Mouse (Mus musculus) cerebellum, adult 2 months (tissue): ENCODE measurements at regions not wholly inside any gene's neighbourhood (a gene's known extent, or its start where the extent isn't known, plus 50 kb on each side); places are given as distances from the start of the nearest gene placed in this dataset.

Experiments used
- CTCF ChIP-seq: fragments of 200-500 bp; IDR thresholded peaks from 2 replicates; pipeline ENCODE4 v1.5.1; 2011; ENCODE audit warnings: low read depth, mild to moderate bottlenecking, control low read depth, low read length, moderate library complexity, borderline replicate concordance; ENCODE audit not compliant: insufficient read depth
- POLR2A ChIP-seq: fragments of 200-500 bp; IDR thresholded peaks from 2 replicates; pipeline ENCODE4 v1.6.1; 2011; ENCODE audit warnings: low read length, control low read depth, borderline replicate concordance; ENCODE audit not compliant: insufficient read depth

GRCm38 (mm10) chr1:152229709-152230108, 139.8 kb upstream of the 1700025G04Rik start:
- TF ChIP-seq CTCF, result no peak
- no peak for TF ChIP-seq POLR2A
